Mouse (Mus musculus) kidney, postnatal 0 days (tissue): ENCODE results near the gene Fyn. TPM values are rescaled to one million over a fixed set of nuclear protein-coding genes. Genes with fewer than 3 reads are reported as not detected.

Experiments
- ATAC-seq: fragments of 200-750 bp; cut with Nextera tagmentation; replicated peaks from 2 replicates; pipeline ENCODE4 v1.8.0; 2017; ENCODE audit warnings: low read depth, moderate number of reproducible peaks, moderate TSS enrichment, moderate library complexity; ENCODE audit not compliant: low FRiP score
- DNase-seq: peaks from one replicate; pipeline ENCODE4 v3.0.0-alpha.2; 2016; ENCODE audit warnings: low spot score
- H3K27ac ChIP-seq: fragments of 300-500 bp; sonication (generic); 2 replicates; pipeline ENCODE4 v1.5.1; 2014; ENCODE audit warnings: mild to moderate bottlenecking
- H3K27me3 ChIP-seq: fragments of 300-500 bp; sonication (generic); 2 replicates; pipeline ENCODE4 v1.6.1; 2014; ENCODE audit warnings: low read length, mixed read lengths; ENCODE audit not compliant: insufficient read depth
- H3K36me3 ChIP-seq: fragments of 300-500 bp; sonication (generic); 2 replicates; pipeline ENCODE4 v1.6.1; 2014; ENCODE audit warnings: low read length, mixed read lengths; ENCODE audit not compliant: insufficient read depth
- H3K4me1 ChIP-seq: fragments of 300-500 bp; sonication (generic); replicated peaks from 2 replicates; pipeline ENCODE4 v1.6.1; 2014; ENCODE audit warnings: antibody characterized with exemption, low read length, mixed read lengths; ENCODE audit not compliant: insufficient read depth
- H3K4me2 ChIP-seq: fragments of 300-500 bp; sonication (generic); 2 replicates; pipeline ENCODE4 v1.6.1; 2014; ENCODE audit warnings: mild to moderate bottlenecking, low read length, moderate library complexity, mixed read lengths
- H3K4me3 ChIP-seq: fragments of 300-500 bp; sonication (generic); replicated peaks from 2 replicates; pipeline ENCODE4 v1.5.1; 2014; ENCODE audit warnings: low read depth, low read length
- H3K9ac ChIP-seq: fragments of 300-500 bp; sonication (generic); 2 replicates; pipeline ENCODE4 v1.6.1; 2014; ENCODE audit warnings: low read depth, low read length
- H3K9me3 ChIP-seq: fragments of 300-500 bp; sonication (generic); replicated peaks from 2 replicates; pipeline ENCODE4 v1.6.1; 2016; ENCODE audit warnings: low read length, inconsistent platforms, mixed read lengths
- CTCF ChIP-seq: IDR thresholded peaks from 2 replicates; pipeline ENCODE4 v1.5.1; 2016; ENCODE audit warnings: antibody characterized with exemption, low read depth, mild to moderate bottlenecking, moderate library complexity
- WGBS: fragments of 180-500 bp; shearing (Covaris S2); extraction: QIAGEN DNeasy Blood & Tissue Kit; methylation state at CpG from one replicate; pipeline ENCODE4 v1.1.7; 2014; 5-methylcytosine and 5-hydroxymethylcytosine counted together
- polyA plus RNA-seq: library from polyadenylated mRNA; unstranded; fragments of >200 nt; fragmentation: Nextera tagmentation; extraction: Ambion mirVana; gene quantifications from 2 replicates; pipeline ENCODE4 v1.2.1, GENCODE M21; 2015

The Fyn gene
- polyA plus RNA-seq, 1 experiment from 2014 or later = 27.8 TPM

DNA sequence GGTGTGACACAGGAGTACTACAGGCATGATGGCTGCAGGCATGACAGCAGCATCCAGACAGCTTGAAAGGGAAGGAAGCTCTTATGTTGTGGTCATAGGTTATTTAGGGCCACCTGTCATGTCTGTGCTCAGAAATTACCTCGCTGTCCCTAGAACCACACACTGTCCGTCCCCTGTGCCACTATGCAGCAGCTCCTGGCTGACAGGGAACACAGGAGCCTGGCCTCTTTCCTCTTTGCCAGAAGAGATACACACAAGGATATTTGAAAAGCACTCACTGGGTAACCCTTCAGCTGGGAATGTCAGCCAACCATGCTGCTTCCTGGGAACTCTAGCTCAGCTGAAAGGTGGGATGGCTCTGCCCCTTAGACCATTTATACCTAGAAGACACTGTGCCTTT, 62.6 kb downstream of the Fyn start:
- Histone ChIP-seq H3K27me3 (no peaks in the 10 kb centered on the region), H3K27ac (no peak overlapping the region), H3K9ac (no peak overlapping the region), H3K4me3 (no peak overlapping the region), H3K4me1 (0 out of 2 replicates have a peak, but pooled peaks cover 2% of the 10 kb centered on the region), H3K4me2 (no peak overlapping the region), H3K9me3 (no peaks in the 10 kb centered on the region), H3K36me3 (no peaks in the 10 kb centered on the region)
- 64% methylated on average over 2 of the region's 2 CpGs for WGBS
- no peak for DNase-seq
- no peak for TF ChIP-seq CTCF
- no peak for ATAC-seq

DNA sequence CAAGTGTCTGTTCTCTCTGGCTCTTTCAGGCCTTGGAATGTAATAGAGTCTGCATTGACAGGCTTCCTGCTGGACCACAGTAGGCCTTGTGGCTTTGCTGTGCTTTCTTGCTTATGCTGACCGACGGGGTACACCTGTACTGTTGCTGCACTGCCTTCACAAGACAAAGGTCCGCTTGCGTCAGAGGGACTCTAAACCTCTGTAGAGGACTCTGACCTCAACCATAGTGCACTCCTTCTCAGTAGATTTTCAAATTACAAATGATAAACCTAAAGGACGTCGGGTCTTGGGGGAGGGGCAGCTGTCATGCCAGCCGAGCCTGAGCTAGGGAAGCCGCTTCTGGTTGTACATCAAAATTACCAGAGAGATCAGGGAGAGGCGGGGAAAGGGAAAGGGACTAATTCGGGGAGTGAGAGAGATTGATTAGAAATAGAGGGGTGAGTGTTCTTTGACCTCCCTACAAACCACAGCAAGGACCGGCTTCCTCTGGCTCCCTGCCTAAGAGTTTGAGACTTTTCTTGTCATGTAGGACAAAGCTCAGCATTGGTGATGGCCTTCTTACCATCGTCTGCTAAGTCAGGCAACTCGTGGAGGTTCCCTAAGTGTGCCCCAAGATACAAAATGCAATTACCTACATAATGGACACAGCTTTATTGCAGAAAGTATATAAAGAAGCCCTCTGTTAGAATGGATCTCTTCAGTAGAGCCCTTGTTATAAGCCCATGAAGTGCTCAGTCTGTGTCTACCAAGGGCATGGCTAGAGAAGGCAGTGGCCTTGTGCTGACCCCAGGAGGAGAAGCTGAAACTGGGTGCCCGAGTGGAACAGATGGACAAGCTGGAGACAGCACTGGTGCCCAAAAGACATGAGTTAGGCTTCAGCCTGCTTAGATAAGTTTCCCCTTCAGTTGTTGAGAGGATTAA, 64.3 kb downstream of the Fyn start:
- Histone ChIP-seq H3K27me3 (no peaks in the 10 kb centered on the region), H3K4me2 (no peak overlapping the region), H3K4me1 (0 out of 2 replicates have a peak, but pooled peaks cover 2% of the 10 kb centered on the region), H3K4me3 (no peak overlapping the region), H3K9me3 (no peaks in the 10 kb centered on the region), H3K27ac (no peak overlapping the region), H3K9ac (no peak overlapping the region), H3K36me3 (no peaks in the 10 kb centered on the region)
- ATAC-seq (peak; percentile 90), DNase-seq (no peak)
- no peak for TF ChIP-seq CTCF
- 61% methylated on average over 14 of the region's 14 CpGs for WGBS

GRCm38 (mm10) chr10:39433893-39434292, 65.2 kb downstream of the Fyn start:
- TF ChIP-seq CTCF = no peak
- Histone ChIP-seq H3K9me3 (no peaks in the 10 kb centered on the region), H3K36me3 (no peaks in the 10 kb centered on the region), H3K9ac (no peak overlapping the region), H3K27me3 (no peaks in the 10 kb centered on the region), H3K27ac (no peak overlapping the region), H3K4me3 (no peak overlapping the region), H3K4me1 (0 out of 2 replicates have a peak, but pooled peaks cover 2% of the 10 kb centered on the region), H3K4me2 (no peak overlapping the region)
- DNase-seq (no peak), ATAC-seq (0 out of 2 replicates have a peak, but pooled peaks have one; percentile 36)
- WGBS = 62% methylated on average over 7 of the region's 7 CpGs

- no peak for DNase-seq
- Histone ChIP-seq H3K27me3 (no peaks in the 10 kb centered on the region), H3K27ac (no peak overlapping the region), H3K9ac (no peak overlapping the region), H3K4me1 (0 out of 2 replicates have a peak, but pooled peaks cover 2% of the 10 kb centered on the region), H3K4me2 (no peak overlapping the region), H3K4me3 (no peak overlapping the region), H3K36me3 (no peaks in the 10 kb centered on the region), H3K9me3 (no peaks in the 10 kb centered on the region)
- no peak for TF ChIP-seq CTCF
- ATAC-seq = no peak
- 62% methylated on average over 8 of the region's 8 CpGs for WGBS
Measured at GRCm38 (mm10) chr10:39434758-39435448, 66.2 kb downstream of the Fyn start.

DNA sequence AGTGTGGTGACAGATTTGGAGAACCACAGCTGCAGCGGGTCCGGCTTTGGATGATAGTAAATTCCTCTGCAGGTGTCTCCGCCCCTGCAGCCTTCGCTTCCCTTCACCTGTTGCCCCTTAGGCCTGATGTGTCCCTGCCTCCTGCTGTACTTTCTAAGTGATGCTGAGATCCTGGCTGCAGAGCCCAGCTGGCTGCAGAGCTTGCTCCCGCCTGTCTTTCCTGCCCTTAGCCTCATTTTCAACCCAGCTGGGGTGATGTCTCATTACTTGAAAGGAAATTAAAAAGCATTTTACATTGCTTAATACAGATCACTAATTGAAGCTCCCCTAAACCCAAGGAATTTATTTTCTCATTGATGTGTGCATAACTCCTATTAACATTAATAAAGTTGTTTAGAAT, 70.2 kb downstream of the Fyn start:
- no peaks in the 10 kb centered on the region for H3K36me3 ChIP-seq
- 73% methylated on average over 5 of the region's 5 CpGs for WGBS
- ATAC-seq = no peak
- no peak overlapping the region for H3K4me3 ChIP-seq
- no peak for DNase-seq
- H3K9ac ChIP-seq = no peak overlapping the region
- H3K9me3 ChIP-seq = no peaks in the 10 kb centered on the region
- no peaks in the 10 kb centered on the region for H3K4me1 ChIP-seq
- H3K27ac ChIP-seq = no peak overlapping the region
- TF ChIP-seq CTCF = no peak
- H3K4me2 ChIP-seq = no peak overlapping the region
- H3K27me3 ChIP-seq = no peaks in the 10 kb centered on the region

DNA sequence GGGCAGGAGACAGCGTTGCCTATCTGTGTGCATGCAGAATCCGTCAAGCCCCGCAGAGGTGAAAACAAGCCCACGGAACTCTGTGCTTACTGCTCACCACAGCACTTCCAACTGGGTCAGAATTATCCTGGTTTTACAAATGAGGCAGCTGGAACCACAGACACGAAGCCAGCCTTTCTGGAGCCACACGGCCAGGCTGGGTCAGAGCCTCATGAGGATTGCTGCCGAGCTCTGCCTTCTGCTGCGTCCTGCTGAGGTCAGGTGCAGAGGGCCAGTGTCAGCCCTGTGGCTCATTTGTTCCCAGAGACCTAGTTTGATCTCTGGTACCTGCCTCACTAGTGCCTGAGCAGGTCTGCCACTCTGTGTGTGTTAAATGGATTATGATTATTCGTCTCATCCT, 71.9 kb downstream of the Fyn start:
- no peak overlapping the region for H3K4me2 ChIP-seq
- 81% methylated on average over 9 of the region's 9 CpGs for WGBS
- H3K36me3 ChIP-seq = no peaks in the 10 kb centered on the region
- H3K4me1 ChIP-seq = no peaks in the 10 kb centered on the region
- no peak for TF ChIP-seq CTCF
- no peak overlapping the region for H3K9ac ChIP-seq
- no peaks in the 10 kb centered on the region for H3K9me3 ChIP-seq
- no peak for ATAC-seq
- no peak for DNase-seq
- H3K4me3 ChIP-seq = no peak overlapping the region
- H3K27me3 ChIP-seq = no peaks in the 10 kb centered on the region
- H3K27ac ChIP-seq = no peak overlapping the region
